Comparison of ENCODE assay signal across 36 mouse cellular contexts in genomic region chr8:43290424-43291111, GRCm38 (mm10). TPM values are rescaled to one million over a fixed set of nuclear protein-coding genes. Genes with fewer than 3 reads are reported as not detected.
DNase-seq lines count a peak whose midpoint lies in the region; ATAC-seq and TF ChIP-seq lines count a peak whose summit lies in the region.
"Had no signal": no experiment of that assay in that cellular context is flagged by ENCODE, and none has a peak within 500 bp of the region (broad histone marks: within the 10 kb centered on the region; RNA-seq: fewer than 3 reads in every experiment).

No protein-coding gene starts in this region.

- DNase-seq in ZHBTc4 (ENCODE audit: low read depth, low spot score) = peak; percentile 43
- peak; percentile 54 for DNase-seq in forelimb bud, embryonic 11.5 days (ENCODE audit: low read depth, low spot score)
- DNase-seq in limb, embryonic 11.5 days (ENCODE audit: low spot score) = peak; percentile 36
- DNase-seq in frontal cortex, postnatal 14 days (ENCODE audit: low spot score in 2 of 2) = no peak
- no peak for DNase-seq in thymus, adult 2 months
- no peak for DNase-seq in layer of hippocampus, adult 9-11 months
- DNase-seq: adrenal gland, adult 2 months; adrenal gland, postnatal 14 days; cerebellum, adult 11-12 months; cerebellum, adult 8-10 months; cerebellum, postnatal 10 days; cerebellum, postnatal 36 days; embryo, embryonic 11 days; forebrain, postnatal 0 days; gastrocnemius, postnatal 10 days; gastrocnemius, postnatal 36 days; heart, adult 2 months; heart, postnatal 14 days; heart, postnatal 4 days had no signal

- no peak for TF ChIP-seq CTCF in thymus, adult 2 months (IDR thresholded peaks at IDR 0.05; ENCODE audit: borderline replicate concordance, control insufficient read depth, extremely low read depth, insufficient read depth, low read length, poor library complexity)

- ATAC-seq in limb, embryonic 11.5 days (ENCODE audit: insufficient number of reproducible peaks, low FRiP score, low TSS enrichment, low read depth) = peak; percentile 84; the same call in 1 of the 2 replicates
- no peak for ATAC-seq in midbrain, embryonic 16.5 days
- ATAC-seq: CD4-positive, CD25-positive, alpha-beta regulatory T cell, adult 4 months; forebrain, embryonic 14.5 days; forebrain, postnatal 0 days; hindbrain, postnatal 0 days; Patski had no signal

- no peak overlapping the region for H3K9ac ChIP-seq in limb, embryonic 11.5 days (ENCODE audit: low read length)
- H3K9ac ChIP-seq in midbrain, embryonic 16.5 days (ENCODE audit: low read depth, low read length) = no peak overlapping the region
- H3K9ac ChIP-seq: embryonic facial prominence, embryonic 12.5 days; embryonic facial prominence, embryonic 15.5 days; forebrain, postnatal 0 days; heart, embryonic 13.5 days; hindbrain, embryonic 14.5 days had no signal

- no peak overlapping the region for H3K27ac ChIP-seq in limb, embryonic 11.5 days (replicated peaks; ENCODE audit: low read depth, low read length)
- H3K27ac ChIP-seq in midbrain, embryonic 16.5 days (ENCODE audit: low read length) = no peak overlapping the region
- H3K27ac ChIP-seq in thymus, adult 2 months (ENCODE audit: control insufficient read depth, insufficient read depth, low read length) = no peak overlapping the region
- H3K27ac ChIP-seq: embryonic facial prominence, embryonic 12.5 days; embryonic facial prominence, embryonic 15.5 days; heart, adult 2 months; heart, embryonic 10.5 days; heart, embryonic 13.5 days; hindbrain, embryonic 14.5 days; hindbrain, postnatal 0 days had no signal

- WGBS in limb, embryonic 11.5 days = 20% methylated on average over 5 of the region's 5 CpGs
- 89% methylated on average over 5 of the region's 5 CpGs for WGBS in midbrain, embryonic 16.5 days
- 96% methylated on average over 5 of the region's 5 CpGs for WGBS in thymus, adult 2 months

- H3K9me3 ChIP-seq in limb, embryonic 11.5 days (ENCODE audit: control insufficient read depth, low read length) = no peaks in the 10 kb centered on the region
- no peaks in the 10 kb centered on the region for H3K9me3 ChIP-seq in midbrain, embryonic 16.5 days (replicated peaks; ENCODE audit: control insufficient read depth, low read length, poor library complexity, severe bottlenecking)
- H3K9me3 ChIP-seq: embryonic facial prominence, embryonic 12.5 days; embryonic facial prominence, embryonic 15.5 days; heart, embryonic 10.5 days; heart, embryonic 13.5 days had no signal

- no peak overlapping the region for H3K4me3 ChIP-seq in limb, embryonic 11.5 days (ENCODE audit: low read depth, low read length)
- H3K4me3 ChIP-seq in midbrain, embryonic 16.5 days (ENCODE audit: low read depth, low read length) = no peak overlapping the region
- H3K4me3 ChIP-seq in thymus, adult 2 months (ENCODE audit: control insufficient read depth, insufficient read depth, low read length) = no peak overlapping the region
- H3K4me3 ChIP-seq: embryonic facial prominence, embryonic 12.5 days; embryonic facial prominence, embryonic 15.5 days; heart, adult 2 months; heart, embryonic 10.5 days; heart, embryonic 13.5 days had no signal

- no peaks in the 10 kb centered on the region for H3K36me3 ChIP-seq in limb, embryonic 11.5 days (ENCODE audit: control insufficient read depth, insufficient read depth, low read length)
- no peaks in the 10 kb centered on the region for H3K36me3 ChIP-seq in midbrain, embryonic 16.5 days (ENCODE audit: control insufficient read depth, insufficient read depth, low read length)
- no peaks in the 10 kb centered on the region for H3K36me3 ChIP-seq in thymus, adult 2 months (ENCODE audit: control insufficient read depth, insufficient read depth, low read length)
- H3K36me3 ChIP-seq: embryonic facial prominence, embryonic 12.5 days; embryonic facial prominence, embryonic 15.5 days; G1E; heart, embryonic 10.5 days; heart, embryonic 13.5 days had no signal

- 0 out of 2 replicates have a peak, but pooled peaks cover 6% of the 10 kb centered on the region for H3K4me1 ChIP-seq in limb, embryonic 11.5 days (ENCODE audit: control insufficient read depth, insufficient read depth, low read length)
- H3K4me1 ChIP-seq in midbrain, embryonic 16.5 days (ENCODE audit: control insufficient read depth, insufficient read depth, low read length) = no peaks in the 10 kb centered on the region
- H3K4me1 ChIP-seq in thymus, adult 2 months (replicated peaks; ENCODE audit: control insufficient read depth, insufficient read depth, low read length) = no peaks in the 10 kb centered on the region
- H3K4me1 ChIP-seq: embryonic facial prominence, embryonic 12.5 days; embryonic facial prominence, embryonic 15.5 days; heart, embryonic 13.5 days had no signal

- H3K27me3 ChIP-seq in limb, embryonic 11.5 days (ENCODE audit: control insufficient read depth, insufficient read depth, low read length) = no peaks in the 10 kb centered on the region
- no peaks in the 10 kb centered on the region for H3K27me3 ChIP-seq in midbrain, embryonic 16.5 days (ENCODE audit: control insufficient read depth, insufficient read depth, low read depth, low read length)
- no peaks in the 10 kb centered on the region for H3K27me3 ChIP-seq in thymus, adult 2 months (ENCODE audit: control insufficient read depth, insufficient read depth, low read length)
- H3K27me3 ChIP-seq: embryonic facial prominence, embryonic 12.5 days; embryonic facial prominence, embryonic 15.5 days; heart, embryonic 13.5 days; Patski had no signal

- H3K4me2 ChIP-seq in limb, embryonic 11.5 days (ENCODE audit: low read depth, severe bottlenecking) = no peak overlapping the region
- H3K4me2 ChIP-seq in midbrain, embryonic 16.5 days (ENCODE audit: low read length) = no peak overlapping the region
- H3K4me2 ChIP-seq: embryonic facial prominence, embryonic 12.5 days; embryonic facial prominence, embryonic 15.5 days; heart, embryonic 13.5 days; hindbrain, embryonic 14.5 days had no signal

- no peak for TF ChIP-seq POLR2A in thymus, adult 2 months (IDR thresholded peaks at IDR 0.05; ENCODE audit: control insufficient read depth, extremely low read depth, insufficient read depth, low read length, poor library complexity)

RNA-seq across cellular contexts. Expression of gene Zfp42, which starts 16.2 kb away (rescaled TPM):
- 0.08 and 0.14 TPM in 2 replicates for polyA plus RNA-seq in limb, embryonic 11.5 days (2014; fragmentation: Nextera tagmentation; extraction: Ambion mirVana)
- polyA plus RNA-seq in midbrain, embryonic 16.5 days (2015; fragmentation: Nextera tagmentation; extraction: Ambion mirVana) = not detected in 2 replicates
- polyA plus RNA-seq in thymus, adult 2 months (2012; rRNA removed) = not detected in 2 replicates
- polyA plus RNA-seq: adrenal gland, adult 2 months; brain, embryonic 14.5 days; C2C12; CD4-positive, CD25-positive, alpha-beta regulatory T cell, adult 4 months; cortical plate, adult 2 months; embryonic facial prominence, embryonic 12.5 days; embryonic facial prominence, embryonic 15.5 days; forebrain, embryonic 11.5 days; forebrain, embryonic 14.5 days; forebrain, postnatal 0 days; G1E; heart, adult 2 months; heart, embryonic 10.5 days; heart, embryonic 13.5 days; heart, embryonic 16.5 days; hindbrain, embryonic 11.5 days; hindbrain, embryonic 14.5 days; hindbrain, postnatal 0 days had no signal

Comparison
In these comparisons a context has a peak if more than half of its experiments do, and no peak if none do; other contexts are left out.
1. DNase-seq: peak in ZHBTc4 (single experiment), forelimb bud, embryonic 11.5 days (single experiment) and limb, embryonic 11.5 days (single experiment); none in frontal cortex, postnatal 14 days (0 of 2), thymus, adult 2 months (single experiment) and layer of hippocampus, adult 9-11 months (single experiment).